In the genomic region with DNA sequence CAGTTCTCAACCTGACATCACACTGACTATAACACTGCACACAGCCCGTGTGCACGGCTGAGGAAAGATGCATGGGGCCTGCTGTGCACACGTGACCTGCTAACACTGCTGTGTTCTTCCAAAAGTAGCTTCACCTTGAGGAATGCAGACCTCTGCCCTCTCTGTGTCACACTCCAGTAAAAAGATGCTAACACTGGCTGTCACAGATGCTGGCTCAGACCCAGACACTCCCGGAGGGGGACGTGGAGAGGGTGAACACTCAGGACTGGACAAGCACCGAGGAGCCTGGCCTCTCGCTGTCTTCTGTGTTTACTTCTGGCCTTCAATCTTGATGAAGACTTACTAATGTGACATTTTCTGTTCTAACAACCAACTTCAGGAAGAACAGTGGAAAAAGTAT, we compare ENCODE assay signal across 29 mouse cellular contexts. TPM values are rescaled to one million over a fixed set of nuclear protein-coding genes. Genes with fewer than 3 reads are reported as not detected.
DNase-seq lines count a peak whose midpoint lies in the region; ATAC-seq and TF ChIP-seq lines count a peak whose summit lies in the region.
"Had no signal": no experiment of that assay in that cellular context is flagged by ENCODE, and none has a peak within 500 bp of the region (broad histone marks: within the 10 kb centered on the region; RNA-seq: fewer than 3 reads in every experiment).

No protein-coding gene starts in this region.

- H3K79me2 ChIP-seq in heart, adult 2 months (replicated peaks; ENCODE audit: control insufficient read depth, insufficient read depth, low read length) = no peaks in the 10 kb centered on the region

- H3K9ac ChIP-seq in heart, embryonic 11.5 days (ENCODE audit: low read depth, low read length) = no peak overlapping the region
- H3K9ac ChIP-seq in heart, postnatal 0 days (replicated peaks; ENCODE audit: low read depth, low read length) = no peak overlapping the region
- H3K9ac ChIP-seq in heart, adult 2 months (ENCODE audit: low read depth, low read length) = no peak overlapping the region
- H3K9ac ChIP-seq: hindbrain, embryonic 13.5 days; liver, embryonic 12.5 days; midbrain, embryonic 12.5 days; neural tube, embryonic 12.5 days had no signal

- WGBS in heart, embryonic 11.5 days (ENCODE audit: insufficient replicate concordance) = 66% methylated on average over 7 of the region's 7 CpGs
- 43% methylated on average over 7 of the region's 7 CpGs for WGBS in heart, postnatal 0 days
- 62% methylated on average over 7 of the region's 7 CpGs for WGBS in heart, adult 2 months

- H3K4me1 ChIP-seq in heart, embryonic 11.5 days (ENCODE audit: control insufficient read depth, insufficient read depth, low read length) = peaks cover 10% of the 10 kb centered on the region
- H3K4me1 ChIP-seq in heart, postnatal 0 days (ENCODE audit: control insufficient read depth, insufficient read depth) = no peaks in the 10 kb centered on the region
- no peaks in the 10 kb centered on the region; the same call in 1 of the 2 replicates for H3K4me1 ChIP-seq in heart, adult 2 months (ENCODE audit: control insufficient read depth, insufficient read depth, low read length)
- H3K4me1 ChIP-seq: liver, embryonic 12.5 days; midbrain, embryonic 12.5 days; neural tube, embryonic 12.5 days had no signal

- no peaks in the 10 kb centered on the region for H3K27me3 ChIP-seq in heart, embryonic 11.5 days (ENCODE audit: control insufficient read depth, insufficient read depth, low read length)
- no peaks in the 10 kb centered on the region for H3K27me3 ChIP-seq in heart, postnatal 0 days (ENCODE audit: control insufficient read depth, insufficient read depth, low read length)
- no peaks in the 10 kb centered on the region for H3K27me3 ChIP-seq in heart, adult 2 months (ENCODE audit: control insufficient read depth, insufficient read depth, low read length)
- H3K27me3 ChIP-seq: hindbrain, embryonic 13.5 days; liver, embryonic 12.5 days; megakaryocyte, embryonic 14.5 days; midbrain, embryonic 12.5 days; neural tube, embryonic 12.5 days had no signal

- DNase-seq in heart, adult 8-10 months (ENCODE audit: low spot score) = no peak
- peak; percentile 14 for DNase-seq in heart, postnatal 0 days (ENCODE audit: low spot score)
- DNase-seq in heart, adult 2 months = no peak
- DNase-seq in kidney, adult 8-10 months = peak; percentile 27 to 29
- peak; percentile 39 for DNase-seq in kidney, postnatal 14 days
- no peak for DNase-seq in embryo, embryonic 10 days (ENCODE audit: low spot score)
- no peak for DNase-seq in left cerebral cortex, adult 9 months (ENCODE audit: low spot score in 2 of 2)
- DNase-seq: adrenal gland, postnatal 10 days; cerebellum, adult 8-10 months; cerebellum, postnatal 25 days; gastrocnemius, postnatal 36 days; left cerebral cortex, postnatal 4 days; lung, adult 18-20 months; lung, postnatal 4 days; right cerebral cortex, postnatal 4 days; thymus, adult 2 months; thymus, postnatal 36 days had no signal

- intact Hi-C loops in heart, adult 2 months (cut with DNase I) = no loop called here

- no peak for TF ChIP-seq CTCF in heart, postnatal 0 days (IDR thresholded peaks at IDR 0.05; ENCODE audit: low read depth)
- TF ChIP-seq CTCF in heart, adult 2 months (IDR thresholded peaks at IDR 0.05) = no peak

- no peak overlapping the region for H3K27ac ChIP-seq in heart, embryonic 11.5 days (ENCODE audit: low read depth, low read length)
- H3K27ac ChIP-seq in heart, postnatal 0 days (ENCODE audit: low read depth) = peak overlapping the region; percentile 18; the same call in 1 of the 2 replicates
- H3K27ac ChIP-seq in heart, adult 2 months = no peak overlapping the region
- H3K27ac ChIP-seq: hindbrain, embryonic 13.5 days; layer of hippocampus, adult 2 months; liver, embryonic 12.5 days; midbrain, embryonic 12.5 days; neural tube, embryonic 12.5 days had no signal

- no peak overlapping the region for H3K4me3 ChIP-seq in heart, embryonic 11.5 days (ENCODE audit: low read depth, low read length)
- no peak overlapping the region for H3K4me3 ChIP-seq in heart, postnatal 0 days (ENCODE audit: low read depth, low read length)
- H3K4me3 ChIP-seq in heart, adult 2 months = no peak overlapping the region
- H3K4me3 ChIP-seq: hindbrain, embryonic 13.5 days; layer of hippocampus, adult 2 months; liver, embryonic 12.5 days; megakaryocyte, embryonic 14.5 days; midbrain, embryonic 12.5 days; myocyte; neural tube, embryonic 12.5 days had no signal

- no peaks in the 10 kb centered on the region for H3K9me3 ChIP-seq in heart, embryonic 11.5 days (replicated peaks; ENCODE audit: control insufficient read depth, low read length)
- H3K9me3 ChIP-seq in heart, postnatal 0 days (replicated peaks; ENCODE audit: control insufficient read depth, low read length) = no peaks in the 10 kb centered on the region
- H3K9me3 ChIP-seq: G1E; hindbrain, embryonic 13.5 days; liver, embryonic 12.5 days; megakaryocyte, embryonic 14.5 days; midbrain, embryonic 12.5 days; neural tube, embryonic 12.5 days had no signal

- H3K4me2 ChIP-seq in heart, embryonic 11.5 days = no peak overlapping the region
- no peak overlapping the region for H3K4me2 ChIP-seq in heart, postnatal 0 days (ENCODE audit: low read depth, low read length)
- H3K4me2 ChIP-seq: hindbrain, embryonic 13.5 days; liver, embryonic 12.5 days; midbrain, embryonic 12.5 days; neural tube, embryonic 12.5 days had no signal

- TF ChIP-seq POLR2A in heart, adult 2 months (IDR thresholded peaks at IDR 0.05; ENCODE audit: insufficient read depth, low read depth, low read length) = no peak

- ATAC-seq in heart, embryonic 11.5 days (replicated peaks; ENCODE audit: insufficient number of reproducible peaks, low FRiP score, low TSS enrichment) = peak; percentile 31; the same call in 1 of the 2 replicates
- peak; percentile 32; the same call in 1 of the 2 replicates for ATAC-seq in heart, postnatal 0 days (ENCODE audit: insufficient read depth, low read depth)
- ATAC-seq: forebrain, embryonic 14.5 days; intestine, embryonic 16.5 days; liver, embryonic 12.5 days; lung, postnatal 0 days had no signal

- TF ChIP-seq EP300 in heart, postnatal 0 days (IDR thresholded peaks at IDR 0.05; ENCODE audit: low read depth) = no peak
- no peak for TF ChIP-seq EP300 in heart, adult 2 months (IDR thresholded peaks at IDR 0.05; ENCODE audit: insufficient read depth, low read depth, low read length)

- no peaks in the 10 kb centered on the region for H3K36me3 ChIP-seq in heart, embryonic 11.5 days (ENCODE audit: control insufficient read depth, insufficient read depth, low read length)
- peaks cover 7% of the 10 kb centered on the region; the same call in 1 of the 2 replicates for H3K36me3 ChIP-seq in heart, postnatal 0 days (replicated peaks; ENCODE audit: control insufficient read depth, insufficient read depth, low read length)
- no peaks in the 10 kb centered on the region for H3K36me3 ChIP-seq in heart, adult 2 months (ENCODE audit: control insufficient read depth, insufficient read depth, low read length)

RNA-seq across cellular contexts. Expression of gene Crlf3, which starts 33.9 kb away (rescaled TPM):
- polyA plus RNA-seq in heart, embryonic 11.5 days (2014; fragmentation: Nextera tagmentation; extraction: Ambion mirVana) = 41.3 and 45.1 TPM in 2 replicates
- 10 to 100 TPM in 2 of 4 experiments, 1 to 10 TPM in 2; 9.0 to 14.9 (median 12.1) TPM for total RNA-seq in heart, adult 8-10 months (2022)
- 12.6 and 28.0 TPM in 2 replicates for total RNA-seq in heart, postnatal 0 days (2014; rRNA removed; ENCODE audit: low replicate concordance)
- 19.7 and 22.3 TPM in 2 replicates for polyA plus RNA-seq in heart, postnatal 0 days (2015; fragmentation: Nextera tagmentation; extraction: Ambion mirVana)
- 10 to 100 TPM; 10.8 to 10.9 TPM for total RNA-seq in heart, adult 2 months (2021)
- polyA plus RNA-seq in heart, adult 2 months (2012; rRNA removed) = 8.0 and 11.7 TPM in 2 replicates

RNA-seq across cellular contexts. Expression of gene Atad5, which starts 42.3 kb away (rescaled TPM):
- 8.1 and 8.9 TPM in 2 replicates for polyA plus RNA-seq in heart, embryonic 11.5 days (2014; fragmentation: Nextera tagmentation; extraction: Ambion mirVana)
- total RNA-seq in heart, adult 8-10 months (2022) = under 1 TPM; 0.55 to 0.97 (median 0.69) TPM
- 3.3 and 4.2 TPM in 2 replicates for total RNA-seq in heart, postnatal 0 days (2014; rRNA removed; ENCODE audit: low replicate concordance)
- 1.5 and 1.8 TPM in 2 replicates for polyA plus RNA-seq in heart, postnatal 0 days (2015; fragmentation: Nextera tagmentation; extraction: Ambion mirVana)
- total RNA-seq in heart, adult 2 months (2021) = under 1 TPM; 0.70 to 0.84 TPM
- polyA plus RNA-seq in heart, adult 2 months (2012; rRNA removed) = 0.27 and 0.44 TPM in 2 replicates

RNA-seq across cellular contexts. Expression of gene Suz12, which starts 54.0 kb away (rescaled TPM):
- polyA plus RNA-seq in heart, embryonic 11.5 days (2014; fragmentation: Nextera tagmentation; extraction: Ambion mirVana) = 16.9 and 22.0 TPM in 2 replicates
- 10 to 100 TPM; 22.9 to 28.9 (median 25.0) TPM for total RNA-seq in heart, adult 8-10 months (2022)
- 17.3 and 23.0 TPM in 2 replicates for total RNA-seq in heart, postnatal 0 days (2014; rRNA removed; ENCODE audit: low replicate concordance)
- polyA plus RNA-seq in heart, postnatal 0 days (2015; fragmentation: Nextera tagmentation; extraction: Ambion mirVana) = 9.2 and 9.4 TPM in 2 replicates
- total RNA-seq in heart, adult 2 months (2021) = 10 to 100 TPM; 23.9 to 26.7 TPM
- polyA plus RNA-seq in heart, adult 2 months (2012; rRNA removed) = 3.7 and 7.8 TPM in 2 replicates

Comparison
In these comparisons a context has a peak if more than half of its experiments do, and no peak if none do; other contexts are left out.
1. DNase-seq: peak in heart, postnatal 0 days (single experiment), kidney, adult 8-10 months (2 of 2) and kidney, postnatal 14 days (single experiment); none in heart, adult 8-10 months (single experiment), heart, adult 2 months (0 of 2), embryo, embryonic 10 days (single experiment) and left cerebral cortex, adult 9 months (0 of 2).